Mouse (Mus musculus) left cerebral cortex, adult 2 months (tissue): ENCODE results near the gene Trim75. TPM values are rescaled to one million over a fixed set of nuclear protein-coding genes. Genes with fewer than 3 reads are reported as not detected.

Experiments
- DNase-seq, 2 experiments: peaks; one replicate each; pipeline ENCODE4 v3.0.0; 2021 to 2022; ENCODE audit warnings: low spot score in 2 of 2, mixed read lengths in 1 of 2; ENCODE audit errors: extremely low spot score in 1 of 2
- H3K27ac ChIP-seq: fragments of 200-600 bp; 2 replicates; pipeline ENCODE4 v1.8.1; 2022
- H3K4me3 ChIP-seq: fragments of 200-600 bp; 2 replicates; pipeline ENCODE4 v1.8.1; 2022
- CTCF ChIP-seq: fragments of 200-600 bp; IDR thresholded peaks from 2 replicates; pipeline ENCODE4 v1.8.1; 2022; ENCODE audit warnings: antibody characterized with exemption, mild to moderate bottlenecking, moderate library complexity
- intact Hi-C: fragments of 180-260 bp; cut with DNase I; formaldehyde crosslinking; loops from one replicate; pipeline ENCODE4 v1.15.1; 2025
- total RNA-seq, 2 experiments: library from RNA; stranded (reverse); gene quantifications; 2 replicates each; pipeline ENCODE4 v1.2.3; 2021

The Trim75 gene
- total RNA-seq, 2 experiments from 2014 or later = not detected

DNA sequence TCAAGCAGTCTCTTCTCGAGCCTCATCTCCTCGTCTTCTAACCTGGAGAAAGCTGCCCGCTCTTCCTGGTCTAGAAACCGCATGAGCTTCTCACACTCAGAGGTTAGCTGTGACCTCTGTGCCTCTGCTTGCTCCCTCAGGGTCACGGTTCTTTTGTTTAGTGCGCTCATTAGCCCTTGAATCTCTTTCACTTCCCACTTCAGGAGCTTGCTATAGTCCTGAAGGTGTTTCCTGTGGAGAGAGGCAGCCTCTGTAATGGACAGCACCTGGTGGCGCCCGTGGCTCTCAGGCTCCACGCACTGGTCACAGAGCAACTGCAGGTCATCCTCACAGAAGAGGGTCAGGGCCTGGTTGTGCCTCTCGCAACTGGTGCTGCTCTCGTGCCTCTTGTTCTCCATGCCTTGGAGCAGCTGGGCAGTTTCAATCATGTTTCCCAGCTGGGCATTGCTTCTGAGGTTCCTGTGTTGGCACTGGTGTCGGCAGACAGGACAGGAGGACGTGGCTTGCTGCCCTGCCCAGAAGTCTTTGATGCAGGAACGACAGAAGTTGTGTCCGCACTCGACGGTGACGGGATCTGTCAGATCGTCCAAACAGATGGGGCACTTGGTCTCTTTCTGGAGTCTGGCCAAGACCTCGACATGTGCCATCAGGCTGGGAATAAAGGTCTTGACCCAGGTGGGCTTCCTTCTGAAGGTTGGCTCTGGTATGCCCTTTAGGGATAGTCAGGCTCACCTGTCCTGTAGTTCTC is 4.3 kb downstream of the Trim75 start:
- intact Hi-C loops = no loop called here
- no peak overlapping the region for H3K27ac ChIP-seq
- H3K4me3 ChIP-seq = no peak overlapping the region
- no peak for TF ChIP-seq CTCF
- no peak for DNase-seq

DNA sequence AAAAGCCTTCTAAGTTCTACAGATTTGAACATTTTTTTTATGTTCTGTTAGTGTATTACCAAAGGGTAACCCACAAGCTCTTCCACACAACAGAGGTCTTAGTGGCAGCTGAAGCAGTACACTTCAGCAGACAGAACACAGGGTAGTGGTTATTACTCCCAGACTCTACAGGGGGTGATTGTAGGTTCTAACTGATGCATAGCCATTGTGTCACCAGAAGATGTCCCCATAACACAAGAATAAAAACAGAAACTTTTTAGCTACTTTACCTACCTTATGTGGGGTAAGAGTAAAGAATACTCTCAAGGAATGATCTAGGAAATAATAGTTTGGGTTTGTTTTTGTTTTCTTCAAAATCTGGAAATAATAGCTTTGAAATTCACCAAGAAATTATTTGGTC is 24.8 kb downstream of the Trim75 start:
- no peak overlapping the region for H3K27ac ChIP-seq
- H3K4me3 ChIP-seq = no peak overlapping the region
- intact Hi-C loops = loop anchor here (5.0 kb wide), 2 partner anchors 144 to 1534 kb away; no protein-coding TSS in a partner anchor
- peak; percentile 49 for TF ChIP-seq CTCF
- no peak for DNase-seq

DNA sequence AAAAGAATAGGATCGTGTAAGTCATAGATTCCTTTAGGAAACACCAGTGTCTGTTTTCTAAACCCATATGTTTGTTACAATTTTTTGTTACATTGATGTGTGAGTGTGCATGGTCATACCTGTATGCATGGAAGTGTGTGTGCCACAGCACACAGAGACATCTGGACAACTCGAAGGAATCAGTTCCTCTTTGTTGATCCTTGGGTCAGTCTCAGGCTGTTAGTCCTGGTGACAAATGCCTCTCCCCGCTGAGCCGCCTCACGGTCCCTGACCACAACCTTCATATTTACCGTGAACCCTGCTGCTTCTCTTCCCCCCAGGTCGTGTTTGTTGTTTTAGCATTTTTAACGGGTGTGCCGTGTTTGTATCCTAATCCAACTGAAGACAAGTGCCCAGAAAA is 28.6 kb downstream of the Trim75 start:
- no peak for DNase-seq

DNA sequence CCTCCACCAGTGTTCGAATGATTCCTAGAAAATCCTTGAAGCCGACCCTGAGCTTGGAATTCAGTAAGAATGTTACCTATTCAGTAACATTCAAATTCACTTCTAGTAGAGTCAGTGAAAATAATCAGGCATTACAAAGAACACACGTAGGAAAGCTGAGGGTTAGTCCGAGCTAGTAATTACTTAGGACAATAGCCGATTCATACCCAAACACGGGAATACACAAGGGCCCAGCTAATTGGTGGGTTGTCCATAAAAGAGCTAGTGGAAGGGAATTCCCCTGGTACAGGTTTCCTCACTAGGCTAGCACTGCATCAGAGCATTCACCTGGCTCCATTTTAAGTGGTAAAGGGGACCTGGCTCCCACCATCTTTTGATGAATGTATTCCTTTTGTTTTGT is 35.5 kb downstream of the Trim75 start:
- H3K4me3 ChIP-seq = no peak overlapping the region
- DNase-seq = no peak
- intact Hi-C loops = no loop called here
- no peak overlapping the region for H3K27ac ChIP-seq
- TF ChIP-seq CTCF = no peak

More for the DNA sequence above, 28.6 kb downstream of the Trim75 start:
- intact Hi-C loops = no loop called here
- no peak for TF ChIP-seq CTCF
- no peak overlapping the region for H3K27ac ChIP-seq
- H3K4me3 ChIP-seq = no peak overlapping the region

DNA sequence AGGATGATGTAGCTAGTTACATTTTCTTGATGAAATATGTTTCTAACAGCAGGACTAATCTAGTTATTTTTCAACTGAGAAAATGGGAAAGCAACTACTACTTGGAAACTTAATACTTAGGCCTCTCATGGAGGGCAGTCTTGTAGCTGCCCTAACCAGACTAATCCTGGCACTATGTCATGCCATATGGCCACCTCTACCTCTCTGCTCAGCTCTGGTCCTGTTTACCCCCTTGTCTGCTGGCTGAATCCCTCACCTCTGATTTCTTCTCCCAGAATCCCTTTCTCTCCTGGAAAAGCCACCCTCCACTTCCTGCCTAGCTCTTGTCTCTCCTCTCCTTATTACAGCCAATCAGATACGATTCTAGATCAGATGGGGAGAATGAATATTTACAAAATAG is 39.3 kb downstream of the Trim75 start:
- intact Hi-C loops = no loop called here

DNA sequence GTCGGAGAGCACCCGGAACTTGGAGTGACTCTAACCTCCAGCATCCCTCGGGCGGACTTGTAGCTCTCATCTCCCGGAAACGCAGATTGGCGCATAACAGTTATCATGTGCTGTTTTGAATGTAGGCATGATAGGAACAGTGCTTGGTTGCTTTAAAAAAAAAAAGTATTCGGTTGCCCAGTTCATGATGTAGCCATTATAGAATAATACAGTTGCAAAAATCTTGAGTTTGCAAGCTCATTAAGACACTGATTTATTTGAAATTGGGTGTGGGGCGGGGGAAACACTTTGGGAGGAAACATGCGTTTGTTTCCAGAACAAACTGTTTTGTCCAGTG is 40.0 kb downstream of the Trim75 start:
- intact Hi-C loops = loop anchor here (2.0 kb wide), 1 partner anchor 215 kb away; the partner anchor contains the start of gene Msmo1
- TF ChIP-seq CTCF = no peak
- DNase-seq = no peak
- Histone ChIP-seq H3K27ac (peak overlapping the region; percentile 94), H3K4me3 (peak overlapping the region; percentile 97)

More for the DNA sequence above, 39.3 kb downstream of the Trim75 start:
- no peak overlapping the region; the same call in 1 of the 2 replicates for H3K27ac ChIP-seq
- no peak overlapping the region; the same call in 1 of the 2 replicates for H3K4me3 ChIP-seq
- no peak for DNase-seq
- TF ChIP-seq CTCF = no peak

DNA sequence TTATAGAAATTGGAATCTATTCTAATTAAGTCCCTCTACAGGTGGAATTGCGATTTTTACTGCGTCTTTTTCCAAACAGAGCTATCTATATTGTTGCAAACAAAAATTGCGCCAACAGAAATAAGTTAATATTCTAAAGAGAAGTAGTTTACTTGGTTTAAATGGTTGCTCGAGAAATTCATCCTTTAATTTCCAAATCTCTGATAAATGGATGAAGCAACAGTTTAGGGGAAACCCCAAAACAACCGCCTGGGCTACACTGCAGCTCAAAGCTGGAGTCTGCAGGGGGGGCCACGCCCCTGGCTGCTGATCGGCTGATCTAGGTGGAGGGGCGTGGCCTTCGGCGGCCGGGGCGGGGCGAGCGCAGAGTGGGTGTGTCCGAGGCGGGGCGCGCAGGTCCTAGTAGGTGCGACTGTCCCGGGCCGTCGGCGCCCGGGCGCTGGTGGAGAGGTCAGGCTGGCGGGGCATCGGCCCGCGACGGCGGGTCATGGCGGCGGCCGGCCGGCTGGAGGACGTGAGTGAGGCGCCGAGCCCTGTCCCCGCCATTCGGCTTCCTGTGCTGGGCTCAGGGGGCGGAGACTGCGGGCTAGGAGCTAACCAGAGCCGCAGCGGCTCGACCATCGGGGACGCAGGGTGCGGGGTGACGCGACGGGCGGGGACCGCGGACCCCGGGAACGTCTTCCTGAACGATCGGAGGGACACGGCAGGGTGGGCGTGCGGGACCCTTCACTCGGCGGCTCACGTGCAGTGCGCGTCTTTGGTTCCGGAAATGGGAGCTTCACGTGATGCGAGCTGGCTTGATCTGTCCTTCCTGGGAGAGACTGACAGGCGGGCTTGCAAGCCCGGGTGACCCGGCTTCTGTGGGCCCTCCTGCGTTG is 40.6 kb downstream of the Trim75 start, which contains the start of gene Tmem192:
Tmem192 (plus strand) TSS at position 366 of the 878 bp plus-strand sequence.
- Histone ChIP-seq H3K27ac (peak within 1 kb of the TSS; percentile 94), H3K4me3 (peak within 1 kb of the TSS; percentile 97)
- peak; percentile 15 for TF ChIP-seq CTCF
- intact Hi-C loops = loop anchor here (2.0 kb wide), 1 partner anchor 214 kb away; the partner anchor contains the start of gene Msmo1
- peak; percentile 93 to 94 for DNase-seq

DNA sequence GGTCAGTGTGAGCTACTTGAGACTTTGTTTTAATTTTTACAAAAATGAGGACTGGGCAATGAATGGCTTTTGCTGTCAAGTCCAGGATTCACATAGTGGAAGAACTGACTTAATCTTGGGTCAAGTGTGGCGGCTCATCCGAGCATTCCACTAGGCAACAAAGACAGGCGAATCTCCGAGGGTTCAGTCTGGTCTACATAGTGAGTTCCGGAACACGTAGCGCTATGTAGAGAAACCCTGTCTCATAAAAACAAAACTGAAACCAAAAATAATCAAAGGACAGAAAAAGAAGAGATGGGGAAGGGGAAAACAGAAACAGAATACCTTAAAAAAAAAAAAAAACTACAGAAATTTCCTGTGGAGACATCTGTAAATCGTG is 41.2 kb downstream of the Trim75 start:
- peak overlapping the region; percentile 97 for H3K4me3 ChIP-seq
- intact Hi-C loops = loop anchor here (2.0 kb wide), 1 partner anchor 214 kb away; the partner anchor contains the start of gene Msmo1

DNA sequence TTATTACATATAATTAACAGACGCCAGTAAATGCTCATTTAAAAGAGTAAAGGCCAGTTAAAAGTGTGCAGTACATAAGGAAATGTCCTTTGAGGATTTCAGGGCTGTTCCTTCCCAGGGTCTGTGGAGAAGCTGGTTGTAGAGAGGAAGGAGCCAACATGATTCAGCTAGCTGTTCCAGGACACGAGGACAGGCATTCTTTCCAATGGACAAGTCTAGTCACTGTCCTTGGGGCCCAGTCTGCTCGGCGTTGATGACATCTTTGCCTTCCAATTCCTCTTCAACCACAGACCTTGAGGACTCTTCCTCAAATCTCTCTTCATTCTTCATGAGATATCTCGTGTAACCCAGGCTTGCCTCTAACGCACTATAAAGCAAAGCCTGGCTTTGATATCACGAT is 42.0 kb downstream of the Trim75 start:
- intact Hi-C loops = loop anchor here (2.0 kb wide), 1 partner anchor 213 kb away; the partner anchor contains the start of gene Msmo1
- DNase-seq = no peak
- TF ChIP-seq CTCF = no peak
- Histone ChIP-seq H3K27ac (no peak overlapping the region), H3K4me3 (no peak overlapping the region)

More for the DNA sequence above, 41.2 kb downstream of the Trim75 start:
- TF ChIP-seq CTCF = no peak
- peak overlapping the region; percentile 94; the same call in 1 of the 2 replicates for H3K27ac ChIP-seq
- no peak for DNase-seq

DNA sequence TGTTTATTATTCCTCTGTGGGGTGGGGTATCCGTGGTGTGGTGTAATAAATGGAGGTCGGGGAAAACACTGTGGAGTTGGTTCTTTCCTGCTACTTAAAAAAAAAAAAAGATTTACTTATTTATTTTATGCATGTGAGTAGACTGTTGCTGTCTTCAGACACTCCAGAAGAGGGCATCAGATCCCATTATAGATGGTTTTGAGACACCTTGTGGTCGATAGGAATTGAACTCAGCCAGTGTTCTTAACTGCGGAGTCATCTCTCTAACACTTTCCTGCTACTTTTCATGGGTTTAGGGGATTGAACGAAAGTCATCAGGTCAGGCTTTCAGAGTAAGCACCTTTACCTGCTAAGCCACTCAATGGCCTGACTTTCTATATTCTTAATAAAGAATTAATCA is 42.8 kb downstream of the Trim75 start:
- DNase-seq = no peak
- intact Hi-C loops = loop anchor here (5.0 kb wide), 1 partner anchor 168 kb away; no protein-coding TSS in a partner anchor
- no peak overlapping the region for H3K27ac ChIP-seq
- TF ChIP-seq CTCF = peak; percentile 53
- no peak overlapping the region for H3K4me3 ChIP-seq

DNA sequence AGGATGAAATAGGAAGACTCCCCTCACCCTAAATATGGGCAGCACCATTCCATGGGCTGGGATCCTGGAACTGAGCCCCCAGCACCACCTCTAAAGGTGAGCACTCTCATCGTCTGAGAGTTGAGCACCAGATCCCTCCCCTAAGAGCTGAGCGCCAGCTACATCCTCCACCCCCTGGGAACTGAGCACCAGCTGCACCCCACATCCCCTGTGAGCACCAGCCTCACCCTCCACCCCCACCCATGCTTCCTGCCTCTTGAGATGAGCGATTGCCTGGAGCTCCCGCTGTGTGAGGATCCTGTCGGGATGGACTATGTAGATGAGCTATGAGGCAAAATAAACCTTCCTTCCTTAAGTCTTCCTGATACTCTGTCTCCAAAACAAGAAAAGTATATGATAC is 44.7 kb downstream of the Trim75 start:
- DNase-seq = peak in 1 of 2 experiments; percentile 27
- intact Hi-C loops = loop anchor here (2.0 to 5.0 kb wide), 2 partner anchors 94 to 166 kb away; no protein-coding TSS in a partner anchor
- Histone ChIP-seq H3K4me3 (no peak overlapping the region), H3K27ac (no peak overlapping the region)
- no peak for TF ChIP-seq CTCF
